Mouse (Mus musculus): ENCODE measurements around the gene Tmed5.

Gene Tmed5

GRCm38 (mm10) chr5:108060413-108060812 lies 72.0 kb downstream of the Tmed5 start:
- in situ Hi-C loops (cut with MboI; ENCODE audit: unreplicated experiment in 2 of 2), result no loop called here

Measured in v-Abl transformed pro-B cells (cell line).